Mouse (Mus musculus) intestine, postnatal 0 days (tissue): Measurements from ENCODE around the gene Adora1. TPM values are rescaled to one million over a fixed set of nuclear protein-coding genes. Genes with fewer than 3 reads are reported as not detected.

Source experiments
- ATAC-seq: fragments of 200-750 bp; cut with Nextera tagmentation; 2 replicates; pipeline ENCODE4 v1.8.0; 2017; ENCODE audit warnings: mild to moderate bottlenecking, moderate TSS enrichment, moderate library complexity
- H3K27ac ChIP-seq: fragments of 300-500 bp; sonication (generic); 2 replicates; pipeline ENCODE4 v1.5.1; 2014; ENCODE audit warnings: mild to moderate bottlenecking, low read depth, low read length, moderate library complexity
- H3K27me3 ChIP-seq: fragments of 300-500 bp; sonication (generic); replicated peaks from 2 replicates; pipeline ENCODE4 v1.6.1; 2014; ENCODE audit warnings: low read length, mixed read lengths; ENCODE audit not compliant: control insufficient read depth, insufficient read depth
- H3K36me3 ChIP-seq: fragments of 300-500 bp; sonication (generic); 2 replicates; pipeline ENCODE4 v1.6.1; 2014; ENCODE audit warnings: mild to moderate bottlenecking, moderate library complexity; ENCODE audit not compliant: control insufficient read depth, insufficient read depth
- H3K4me1 ChIP-seq: fragments of 300-500 bp; sonication (generic); replicated peaks from 2 replicates; pipeline ENCODE4 v1.6.1; 2014; ENCODE audit warnings: antibody characterized with exemption, low read length, mixed read lengths; ENCODE audit not compliant: control insufficient read depth, insufficient read depth
- H3K4me2 ChIP-seq: fragments of 300-500 bp; sonication (generic); replicated peaks from 2 replicates; pipeline ENCODE4 v1.6.1; 2014; ENCODE audit warnings: low read depth, mild to moderate bottlenecking, moderate library complexity
- H3K4me3 ChIP-seq: fragments of 300-500 bp; sonication (generic); 2 replicates; pipeline ENCODE4 v1.5.1; 2014; ENCODE audit warnings: low read depth, low read length
- H3K9ac ChIP-seq: fragments of 300-500 bp; sonication (generic); 2 replicates; pipeline ENCODE4 v1.6.1; 2014; ENCODE audit warnings: mild to moderate bottlenecking, low read depth, low read length
- H3K9me3 ChIP-seq: fragments of 300-500 bp; sonication (generic); 2 replicates; pipeline ENCODE4 v1.6.1; 2016; ENCODE audit warnings: mixed run types; ENCODE audit not compliant: control insufficient read depth
- CTCF ChIP-seq: sonication (generic); IDR thresholded peaks from 2 replicates; pipeline ENCODE4 v1.5.1; 2016; ENCODE audit warnings: low read depth, mild to moderate bottlenecking, control low read depth, antibody characterized with exemption, moderate library complexity
- whole genome bisulfite sequencing: fragments of 180-500 bp; shearing (Covaris S2); extraction: QIAGEN DNeasy Blood & Tissue Kit; methylation state at CpG from one replicate; pipeline ENCODE4 v1.1.7; 2014; 5-methylcytosine and 5-hydroxymethylcytosine counted together
- polyA plus RNA-seq: library from polyadenylated mRNA; unstranded; fragments of >200 nt; fragmentation: Nextera tagmentation; extraction: Ambion mirVana; gene quantifications from 2 replicates; pipeline ENCODE4 v1.2.1, GENCODE M21; 2015

Adora1 gene
- polyA plus RNA-seq, 1 experiment from 2014 or later = 2.2 TPM

DNA sequence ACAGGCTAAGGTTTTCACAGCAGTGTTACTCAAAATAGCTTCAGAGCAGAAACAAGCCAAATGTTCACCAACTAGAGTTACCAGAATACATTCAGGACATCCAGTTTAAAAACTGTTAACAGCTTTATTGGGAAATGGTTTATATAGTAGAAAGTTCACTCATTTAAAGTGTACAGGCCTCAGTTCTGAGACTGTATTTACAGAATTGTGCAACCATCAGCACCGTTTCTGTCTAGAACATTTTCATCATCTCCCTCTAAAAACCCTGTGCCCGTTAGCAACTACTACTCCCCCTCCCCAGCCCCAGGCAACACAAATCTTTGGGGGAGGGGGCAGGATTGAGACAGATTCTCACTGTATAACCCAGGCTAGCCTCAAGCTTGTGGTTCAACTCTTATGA is 7.1 kb upstream of the Adora1 start:
- H3K27ac ChIP-seq = no peak overlapping the region
- WGBS = 67% methylated on average over 2 of the region's 2 CpGs
- no peak overlapping the region for H3K4me2 ChIP-seq
- no peaks in the 10 kb centered on the region for H3K9me3 ChIP-seq
- H3K27me3 ChIP-seq = 0 out of 2 replicates have a peak, but pooled peaks cover 2% of the 10 kb centered on the region
- no peak overlapping the region for H3K4me3 ChIP-seq
- no peaks in the 10 kb centered on the region for H3K4me1 ChIP-seq
- no peak overlapping the region for H3K9ac ChIP-seq
- no peak for TF ChIP-seq CTCF
- no peak for ATAC-seq
- no peaks in the 10 kb centered on the region for H3K36me3 ChIP-seq

DNA sequence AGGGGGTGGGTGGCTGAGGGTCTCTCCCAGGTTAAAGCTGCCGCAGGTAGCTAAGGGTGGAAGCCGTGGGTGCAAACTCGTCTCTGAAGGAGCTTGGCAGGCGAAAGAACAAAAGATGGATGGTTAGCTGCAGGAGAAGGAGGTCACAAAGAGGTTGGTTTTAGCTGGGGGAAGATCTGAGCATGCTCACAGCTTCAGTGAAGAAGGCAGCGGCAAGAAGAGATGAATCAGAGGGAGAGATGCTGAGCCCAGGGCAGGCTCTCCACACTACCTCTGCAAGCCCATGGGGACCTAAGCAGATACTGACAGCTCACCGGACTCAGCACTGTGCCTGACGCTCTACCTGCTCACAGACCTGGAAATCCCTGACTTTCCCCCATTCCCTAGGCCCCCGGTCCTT is 6.1 kb upstream of the Adora1 start:
- no peak for ATAC-seq
- WGBS = 77% methylated on average over 8 of the region's 8 CpGs
- H3K36me3 ChIP-seq = no peaks in the 10 kb centered on the region
- no peaks in the 10 kb centered on the region for H3K4me1 ChIP-seq
- TF ChIP-seq CTCF = no peak
- no peak overlapping the region for H3K9ac ChIP-seq
- H3K27ac ChIP-seq = no peak overlapping the region
- H3K4me3 ChIP-seq = no peak overlapping the region
- H3K4me2 ChIP-seq = no peak overlapping the region
- H3K9me3 ChIP-seq = no peaks in the 10 kb centered on the region
- peaks cover 4% of the 10 kb centered on the region; the same call in 1 of the 2 replicates for H3K27me3 ChIP-seq

DNA sequence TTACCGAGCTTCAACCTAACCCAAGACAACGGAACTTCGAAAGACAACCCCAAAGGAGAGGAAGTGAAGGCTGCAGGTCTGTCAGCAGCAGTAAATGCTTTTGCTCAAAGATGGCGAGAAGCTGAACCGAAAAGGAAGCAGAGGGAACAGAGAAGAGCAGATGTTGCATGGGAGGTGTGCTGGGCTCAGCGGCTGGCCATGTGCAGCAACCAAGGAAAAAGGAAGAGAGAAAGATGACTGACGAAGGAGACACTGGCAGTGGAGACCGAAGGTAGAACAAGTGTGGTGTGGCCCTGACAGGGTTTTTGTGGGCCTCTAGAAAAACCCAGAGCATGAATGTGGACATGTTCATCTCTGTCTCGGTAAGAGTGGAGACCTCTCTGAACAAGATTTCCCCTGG is 5.5 kb upstream of the Adora1 start:
- H3K4me3 ChIP-seq = no peak overlapping the region
- no peak overlapping the region for H3K9ac ChIP-seq
- H3K9me3 ChIP-seq = no peaks in the 10 kb centered on the region
- peaks cover 9% of the 10 kb centered on the region; the same call in 1 of the 2 replicates for H3K27me3 ChIP-seq
- H3K36me3 ChIP-seq = no peaks in the 10 kb centered on the region
- no peak for ATAC-seq
- no peak overlapping the region for H3K4me2 ChIP-seq
- no peaks in the 10 kb centered on the region for H3K4me1 ChIP-seq
- TF ChIP-seq CTCF = no peak
- WGBS = 85% methylated on average over 9 of the region's 9 CpGs
- H3K27ac ChIP-seq = no peak overlapping the region

DNA sequence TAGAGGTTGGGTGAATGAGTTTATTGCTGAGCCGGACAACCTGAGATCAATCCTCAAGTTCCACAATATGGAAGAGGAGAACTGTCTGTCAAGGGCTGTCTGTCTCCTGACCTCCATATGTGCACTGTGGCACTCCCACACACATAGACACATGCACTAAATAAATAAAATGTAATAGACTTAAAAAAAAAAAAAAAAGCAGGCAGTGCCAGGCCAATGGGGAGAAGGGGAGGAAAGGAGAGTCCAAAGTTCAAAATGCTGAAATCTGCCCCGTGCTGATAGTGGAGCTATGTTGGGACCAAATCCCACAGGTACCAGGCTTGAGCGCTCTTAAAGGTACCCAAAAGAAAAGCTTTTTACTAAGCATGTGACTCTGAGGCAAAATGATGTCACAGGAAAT is 2.2 kb upstream of the Adora1 start:
- H3K4me2 ChIP-seq = no peak overlapping the region
- no peak overlapping the region for H3K27ac ChIP-seq
- 0 out of 2 replicates have a peak, but pooled peaks cover 7% of the 10 kb centered on the region for H3K4me1 ChIP-seq
- TF ChIP-seq CTCF = no peak
- no peaks in the 10 kb centered on the region for H3K36me3 ChIP-seq
- 45% methylated on average over 3 of the region's 3 CpGs for WGBS
- ATAC-seq = peak; percentile 42
- no peak overlapping the region for H3K9ac ChIP-seq
- no peak overlapping the region for H3K4me3 ChIP-seq
- peaks cover 27% of the 10 kb centered on the region for H3K27me3 ChIP-seq
- H3K9me3 ChIP-seq = no peaks in the 10 kb centered on the region

DNA sequence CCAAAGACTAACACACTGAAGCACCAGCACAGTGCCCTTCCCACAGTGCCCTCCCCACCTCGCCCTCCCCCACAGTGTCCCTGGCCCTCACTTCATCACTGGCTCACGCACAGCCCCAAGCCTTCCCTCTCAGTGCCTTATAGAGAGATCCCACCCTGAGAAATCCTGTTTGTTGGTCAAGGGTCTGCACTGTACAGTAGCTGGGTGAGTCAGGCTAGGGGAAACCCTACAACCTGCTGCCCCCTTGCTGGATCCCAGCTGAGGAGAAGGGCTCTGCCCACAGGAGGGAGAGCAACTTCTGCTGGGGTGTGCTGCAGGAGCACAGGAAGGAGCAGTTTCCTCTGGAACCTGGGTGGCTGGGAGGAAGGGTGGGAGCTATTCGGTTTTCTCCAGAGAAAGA is 911 bp upstream of the Adora1 start:
- Histone ChIP-seq H3K27me3 (peaks cover 27% of the 10 kb centered on the region), H3K9me3 (no peaks in the 10 kb centered on the region), H3K36me3 (no peaks in the 10 kb centered on the region), H3K9ac (no peak overlapping the region), H3K4me2 (no peak overlapping the region; the same call in 1 of the 2 replicates), H3K4me3 (no peak overlapping the region), H3K27ac (no peak overlapping the region), H3K4me1 (0 out of 2 replicates have a peak, but pooled peaks cover 7% of the 10 kb centered on the region)
- WGBS = 57% methylated on average over 3 of the region's 3 CpGs
- TF ChIP-seq CTCF = no peak
- no peak for ATAC-seq

DNA sequence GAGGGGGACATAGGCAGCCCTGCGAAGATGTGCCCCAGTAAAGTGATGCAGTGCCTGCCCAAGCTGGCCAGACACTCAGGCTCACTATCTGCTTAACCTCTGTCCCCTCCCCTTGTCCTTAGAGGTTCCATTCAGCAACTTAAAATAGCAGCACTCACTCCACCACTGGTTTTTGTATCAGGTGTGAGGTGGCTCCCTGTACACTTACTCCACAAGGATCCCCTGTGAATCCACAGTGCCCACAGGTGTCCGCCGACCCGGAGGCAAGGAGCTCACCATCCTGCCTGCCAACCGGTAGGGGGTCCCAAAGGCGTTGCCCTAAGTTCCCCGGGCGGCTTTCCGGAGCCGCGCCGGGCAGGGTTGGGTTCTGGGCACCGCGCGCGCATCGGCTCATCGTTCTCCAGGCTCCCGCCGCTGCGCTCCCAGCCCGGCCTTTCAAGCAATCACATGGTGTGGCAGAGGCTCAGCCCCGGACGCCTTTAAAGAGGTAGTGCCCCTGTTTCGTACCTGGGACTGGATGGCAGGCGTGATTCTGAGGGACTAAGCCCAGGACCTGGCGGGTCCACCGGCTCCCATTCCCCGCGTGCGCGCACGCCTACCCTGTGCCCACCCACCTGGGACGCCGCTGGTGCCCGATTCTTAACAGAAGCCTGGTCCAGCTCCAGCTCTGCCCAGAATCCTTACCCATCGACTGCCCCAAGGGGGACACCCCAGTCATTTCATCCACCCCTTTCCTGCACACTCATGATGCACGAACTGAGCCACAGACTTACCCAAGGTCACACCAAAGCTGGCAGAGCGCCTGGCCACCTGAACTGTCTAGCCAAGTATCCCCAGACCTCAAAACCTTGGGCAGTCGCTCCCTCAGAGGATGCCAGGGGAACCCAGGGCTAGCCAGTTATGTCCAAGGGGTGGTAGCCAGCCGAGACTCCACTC is 508 bp downstream of the Adora1 start:
- Histone ChIP-seq H3K9ac (peak overlapping the region; percentile 27; the same call in 1 of the 2 replicates), H3K9me3 (no peaks in the 10 kb centered on the region), H3K4me2 (peak overlapping the region; percentile 83), H3K4me3 (peak overlapping the region; percentile 29), H3K36me3 (no peaks in the 10 kb centered on the region), H3K4me1 (0 out of 2 replicates have a peak, but pooled peaks cover 7% of the 10 kb centered on the region), H3K27ac (no peak overlapping the region), H3K27me3 (peaks cover 27% of the 10 kb centered on the region)
- no peak for ATAC-seq
- TF ChIP-seq CTCF = no peak
- 2% methylated on average over 41 of the region's 41 CpGs for WGBS
